Mouse (Mus musculus) kidney, postnatal 0 days (tissue): ENCODE results near the gene Wdfy2. TPM values are rescaled to one million over a fixed set of nuclear protein-coding genes. Genes with fewer than 3 reads are reported as not detected.
A peak's percentile ranks its signal among the peaks of the same experiment; 100 is the strongest.

ENCODE experiments used
- ATAC-seq: fragments of 200-750 bp; cut with Nextera tagmentation; replicated peaks from 2 replicates; pipeline ENCODE4 v1.8.0; 2017; ENCODE audit warnings: low read depth, moderate number of reproducible peaks, moderate TSS enrichment, moderate library complexity; ENCODE audit not compliant: low FRiP score
- DNase-seq: peaks from one replicate; pipeline ENCODE4 v3.0.0-alpha.2; 2016; ENCODE audit warnings: low spot score
- H3K27ac ChIP-seq: fragments of 300-500 bp; sonication (generic); 2 replicates; pipeline ENCODE4 v1.5.1; 2014; ENCODE audit warnings: mild to moderate bottlenecking
- H3K27me3 ChIP-seq: fragments of 300-500 bp; sonication (generic); 2 replicates; pipeline ENCODE4 v1.6.1; 2014; ENCODE audit warnings: low read length, mixed read lengths; ENCODE audit not compliant: insufficient read depth
- H3K36me3 ChIP-seq: fragments of 300-500 bp; sonication (generic); 2 replicates; pipeline ENCODE4 v1.6.1; 2014; ENCODE audit warnings: low read length, mixed read lengths; ENCODE audit not compliant: insufficient read depth
- H3K4me1 ChIP-seq: fragments of 300-500 bp; sonication (generic); replicated peaks from 2 replicates; pipeline ENCODE4 v1.6.1; 2014; ENCODE audit warnings: antibody characterized with exemption, low read length, mixed read lengths; ENCODE audit not compliant: insufficient read depth
- H3K4me2 ChIP-seq: fragments of 300-500 bp; sonication (generic); 2 replicates; pipeline ENCODE4 v1.6.1; 2014; ENCODE audit warnings: mild to moderate bottlenecking, low read length, moderate library complexity, mixed read lengths
- H3K4me3 ChIP-seq: fragments of 300-500 bp; sonication (generic); replicated peaks from 2 replicates; pipeline ENCODE4 v1.5.1; 2014; ENCODE audit warnings: low read depth, low read length
- H3K9ac ChIP-seq: fragments of 300-500 bp; sonication (generic); 2 replicates; pipeline ENCODE4 v1.6.1; 2014; ENCODE audit warnings: low read depth, low read length
- H3K9me3 ChIP-seq: fragments of 300-500 bp; sonication (generic); replicated peaks from 2 replicates; pipeline ENCODE4 v1.6.1; 2016; ENCODE audit warnings: low read length, inconsistent platforms, mixed read lengths
- CTCF ChIP-seq: IDR thresholded peaks from 2 replicates; pipeline ENCODE4 v1.5.1; 2016; ENCODE audit warnings: antibody characterized with exemption, low read depth, mild to moderate bottlenecking, moderate library complexity
- WGBS: fragments of 180-500 bp; shearing (Covaris S2); extraction: QIAGEN DNeasy Blood & Tissue Kit; methylation state at CpG from one replicate; pipeline ENCODE4 v1.1.7; 2014; 5-methylcytosine and 5-hydroxymethylcytosine counted together
- polyA plus RNA-seq: library from polyadenylated mRNA; unstranded; fragments of >200 nt; fragmentation: Nextera tagmentation; extraction: Ambion mirVana; gene quantifications from 2 replicates; pipeline ENCODE4 v1.2.1, GENCODE M21; 2015

Wdfy2 gene
- polyA plus RNA-seq, 1 experiment from 2014 or later = 3.9 TPM

DNA sequence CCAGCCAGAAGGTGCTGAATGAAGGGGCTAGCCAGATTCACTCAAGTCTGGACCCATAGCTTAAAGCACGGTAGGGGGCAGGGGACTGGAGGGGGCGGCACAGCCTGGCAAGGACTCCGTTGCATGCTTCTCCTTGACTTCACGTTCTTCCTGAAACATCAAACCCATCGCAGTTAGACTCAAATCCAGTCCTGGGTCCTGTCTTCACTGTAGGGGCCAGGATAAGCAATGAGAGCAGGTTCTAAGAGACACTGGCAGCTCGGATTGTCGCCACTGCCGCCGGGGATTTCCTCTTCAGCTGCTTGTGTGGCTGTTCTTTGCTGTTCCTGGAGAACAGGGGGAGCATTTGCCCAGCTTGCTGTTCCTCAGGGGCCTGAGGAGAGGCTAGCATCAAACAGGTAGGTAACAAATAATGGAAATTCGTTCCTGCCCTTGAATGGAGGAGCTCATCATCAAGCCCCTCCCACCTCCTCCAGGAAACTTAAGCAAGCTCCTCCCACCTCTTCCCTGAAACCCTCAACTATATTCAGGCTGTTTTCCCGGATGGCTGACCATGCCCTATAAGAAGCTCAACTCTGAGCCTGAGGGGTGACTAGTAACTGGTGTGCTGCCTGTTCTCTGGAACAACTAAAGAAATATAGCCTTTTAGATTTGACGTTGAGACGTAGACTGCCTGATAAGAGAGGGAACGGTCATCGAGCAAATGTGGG lies 128.5 kb downstream of the Wdfy2 start:
- Histone ChIP-seq H3K9ac (no peak overlapping the region), H3K27me3 (no peaks in the 10 kb centered on the region), H3K4me2 (peak overlapping the region; percentile 57), H3K4me3 (peak overlapping the region; percentile 26), H3K27ac (peak overlapping the region; percentile 60), H3K9me3 (no peaks in the 10 kb centered on the region), H3K36me3 (no peaks in the 10 kb centered on the region), H3K4me1 (no peaks in the 10 kb centered on the region; the same call in 1 of the 2 replicates)
- WGBS = 9% methylated on average over 15 of the region's 15 CpGs
- TF ChIP-seq CTCF = no peak
- peak; percentile 73; the same call in 1 of the 2 replicates for ATAC-seq
- peak; percentile 90 for DNase-seq

DNA sequence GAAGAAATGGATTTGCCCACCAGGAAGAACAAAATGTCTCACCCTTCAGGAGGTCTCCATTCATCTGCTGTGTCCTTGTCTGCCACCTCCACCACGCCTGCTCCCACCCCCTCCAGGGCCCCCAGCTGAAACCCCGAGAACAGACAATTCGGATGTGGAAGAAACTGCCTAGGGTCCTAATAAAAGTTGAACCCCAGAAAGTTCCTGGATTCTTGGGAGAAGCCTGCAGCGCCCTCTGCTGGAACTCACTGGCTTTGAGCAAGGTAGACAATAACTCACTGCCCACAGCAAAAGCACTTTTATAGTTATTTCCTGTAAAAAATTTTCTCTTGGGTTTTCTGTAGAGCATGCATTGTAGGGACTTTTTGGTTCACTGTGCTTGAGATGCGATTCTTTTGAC lies 137.6 kb downstream of the Wdfy2 start:
- DNase-seq (peak; percentile 38), ATAC-seq (no peak)
- no peak overlapping the region for H3K4me2 ChIP-seq
- no peak overlapping the region for H3K9ac ChIP-seq
- H3K27ac ChIP-seq = no peak overlapping the region
- no peak overlapping the region for H3K4me3 ChIP-seq
- no peaks in the 10 kb centered on the region for H3K27me3 ChIP-seq
- peak; percentile 78 for TF ChIP-seq CTCF
- no peaks in the 10 kb centered on the region for H3K9me3 ChIP-seq
- H3K4me1 ChIP-seq = no peaks in the 10 kb centered on the region
- 14% methylated on average over 5 of the region's 5 CpGs for WGBS
- H3K36me3 ChIP-seq = no peaks in the 10 kb centered on the region

DNA sequence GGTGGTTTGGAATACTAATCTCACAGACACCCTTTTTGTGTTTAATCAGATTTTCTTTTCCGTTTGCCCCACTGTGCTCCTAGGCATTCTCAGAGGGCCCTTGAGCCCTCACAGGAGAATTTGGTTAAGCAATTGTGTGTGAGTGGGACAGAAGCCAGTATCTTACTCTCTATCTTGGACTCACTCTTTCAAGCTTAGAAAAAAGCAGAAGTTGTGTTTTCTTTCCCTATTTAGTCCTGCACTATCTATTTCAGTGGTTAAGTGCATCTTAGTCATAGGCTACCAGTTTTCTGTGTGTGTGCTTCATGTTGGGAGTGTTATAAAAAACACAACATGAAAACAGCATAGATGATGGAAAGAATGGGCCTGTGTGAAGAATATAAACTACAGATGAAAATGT lies 142.3 kb downstream of the Wdfy2 start:
- Histone ChIP-seq H3K27me3 (no peaks in the 10 kb centered on the region), H3K9ac (no peak overlapping the region), H3K4me2 (no peak overlapping the region), H3K36me3 (no peaks in the 10 kb centered on the region), H3K27ac (no peak overlapping the region), H3K4me1 (no peaks in the 10 kb centered on the region), H3K9me3 (no peaks in the 10 kb centered on the region), H3K4me3 (no peak overlapping the region)
- no peak for TF ChIP-seq CTCF
- no peak for ATAC-seq
- no peak for DNase-seq
- 92% methylated on average over 1 of the region's 1 CpGs for WGBS

GRCm38 (mm10) chr14:62984410-62984809 lies 146.9 kb downstream of the Wdfy2 start, which contains the start of gene Defb48:
Gene Defb48 (minus strand): TSS chr14:62984510.
- DNase-seq (no peak), ATAC-seq (no peak)
- Histone ChIP-seq H3K4me1 (no peaks in the 10 kb centered on the region), H3K9me3 (no peaks in the 10 kb centered on the region), H3K4me2 (no peak within 1 kb of the TSS), H3K9ac (no peak within 1 kb of the TSS), H3K27ac (no peak within 1 kb of the TSS), H3K4me3 (no peak within 1 kb of the TSS), H3K27me3 (no peaks in the 10 kb centered on the region), H3K36me3 (no peaks in the 10 kb centered on the region)
- TF ChIP-seq CTCF = no peak
- WGBS = 63% methylated on average over 1 of the region's 1 CpGs

DNA sequence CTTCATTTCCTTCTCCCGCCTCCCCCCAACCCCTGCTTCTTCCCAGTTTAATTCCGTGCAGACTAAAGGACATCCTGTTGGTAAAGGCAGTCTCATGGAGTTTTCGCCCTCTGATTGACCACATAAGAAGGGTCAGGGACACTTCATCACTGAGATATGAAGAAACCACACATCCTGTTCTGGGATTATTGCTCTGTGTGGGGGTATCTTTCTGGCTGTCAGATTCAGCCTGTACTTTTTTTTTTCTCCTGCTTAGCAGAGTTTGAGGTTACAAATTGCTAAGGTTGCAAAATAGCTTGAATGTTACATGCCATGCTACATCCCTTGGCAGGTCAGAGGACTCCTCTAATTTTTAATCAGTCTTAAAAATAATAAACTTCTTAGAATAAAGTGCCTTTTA lies 153.8 kb downstream of the Wdfy2 start:
- Histone ChIP-seq H3K36me3 (no peaks in the 10 kb centered on the region), H3K4me1 (no peaks in the 10 kb centered on the region), H3K27me3 (no peaks in the 10 kb centered on the region), H3K9me3 (no peaks in the 10 kb centered on the region), H3K27ac (no peak overlapping the region), H3K9ac (no peak overlapping the region), H3K4me2 (no peak overlapping the region), H3K4me3 (no peak overlapping the region)
- 43% methylated on average over 3 of the region's 3 CpGs for WGBS
- DNase-seq = peak; percentile 19
- TF ChIP-seq CTCF = no peak
- ATAC-seq = no peak

DNA sequence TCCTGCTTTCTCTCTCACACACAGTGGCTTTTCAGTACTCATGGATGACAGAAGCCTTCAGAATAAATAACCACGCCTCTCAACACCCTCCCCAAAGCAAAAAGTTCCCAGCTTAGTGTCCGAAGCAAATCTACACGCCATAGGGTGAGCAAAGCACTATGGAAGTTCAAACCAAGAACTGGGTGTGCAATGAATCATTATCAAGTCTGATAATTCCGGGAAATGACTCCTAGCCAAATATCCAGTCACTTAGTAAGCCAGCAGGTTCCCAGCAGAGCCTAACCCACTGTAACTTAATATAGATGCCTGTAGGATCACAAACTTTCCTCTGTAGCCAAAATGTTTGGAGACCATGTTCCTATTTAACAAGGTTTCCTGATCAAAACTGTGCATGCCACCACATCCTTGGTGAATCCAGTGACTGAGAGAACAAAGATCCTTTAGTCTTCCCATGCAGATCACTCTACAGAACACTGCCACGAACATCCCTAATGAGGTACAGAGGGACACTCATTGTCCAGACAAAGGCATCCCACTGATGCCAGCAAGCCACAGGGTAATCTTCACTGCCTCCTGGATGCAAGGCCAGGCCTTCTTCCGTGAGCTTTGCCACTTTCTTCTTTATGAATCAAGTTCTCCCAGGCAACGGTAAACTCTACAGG lies 154.5 kb downstream of the Wdfy2 start:
- Histone ChIP-seq H3K9me3 (no peaks in the 10 kb centered on the region), H3K27me3 (no peaks in the 10 kb centered on the region), H3K9ac (no peak overlapping the region), H3K36me3 (no peaks in the 10 kb centered on the region), H3K27ac (no peak overlapping the region), H3K4me2 (no peak overlapping the region), H3K4me3 (no peak overlapping the region), H3K4me1 (no peaks in the 10 kb centered on the region)
- no peak for TF ChIP-seq CTCF
- DNase-seq (no peak), ATAC-seq (no peak)
- WGBS = 78% methylated on average over 7 of the region's 7 CpGs
